Mouse (Mus musculus): Measurements from ENCODE around the gene Cldn19.

Gene Cldn19

DNA sequence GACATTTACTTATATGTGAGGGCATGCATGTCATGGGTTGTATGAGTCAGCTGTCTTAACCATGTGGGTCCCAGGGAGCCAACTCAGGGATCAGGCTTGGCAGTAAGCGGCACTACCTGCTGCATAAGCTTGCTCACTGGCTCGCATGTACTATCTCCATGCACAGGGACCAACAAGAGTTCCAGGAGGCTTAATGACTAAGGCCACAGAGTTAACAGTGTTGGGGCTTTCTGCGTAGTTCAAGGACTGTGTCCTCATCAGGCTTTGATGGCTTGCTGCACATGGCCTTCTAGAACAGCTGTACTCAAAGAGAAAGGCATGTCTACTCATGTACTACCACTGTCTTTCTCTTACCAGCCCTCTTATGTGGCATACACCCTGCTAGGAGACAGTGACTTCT is 45.5 kb downstream of the Cldn19 start:
- in situ Hi-C loops (cut with MboI), result no loop called here

DNA sequence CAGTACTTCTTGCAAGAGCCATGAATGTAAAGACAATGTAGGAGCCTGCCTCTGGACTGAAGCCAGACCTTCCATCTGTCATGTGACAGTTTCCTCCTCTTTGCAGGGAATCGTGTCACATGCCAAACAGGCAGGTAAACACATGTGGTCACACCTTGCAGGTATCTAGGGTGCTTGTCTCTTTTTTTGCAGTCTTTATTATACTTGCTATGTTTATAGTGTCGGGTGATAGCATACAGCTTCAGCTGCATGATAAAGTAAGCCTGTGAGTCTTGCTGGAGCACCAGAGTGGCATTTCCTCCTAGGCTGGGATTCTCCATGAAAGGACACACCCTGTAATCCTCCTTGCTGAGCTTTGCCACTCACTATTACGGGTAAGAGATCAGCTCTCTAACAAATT is 46.6 kb downstream of the Cldn19 start:
- in situ Hi-C loops (cut with MboI), result no loop called here

DNA sequence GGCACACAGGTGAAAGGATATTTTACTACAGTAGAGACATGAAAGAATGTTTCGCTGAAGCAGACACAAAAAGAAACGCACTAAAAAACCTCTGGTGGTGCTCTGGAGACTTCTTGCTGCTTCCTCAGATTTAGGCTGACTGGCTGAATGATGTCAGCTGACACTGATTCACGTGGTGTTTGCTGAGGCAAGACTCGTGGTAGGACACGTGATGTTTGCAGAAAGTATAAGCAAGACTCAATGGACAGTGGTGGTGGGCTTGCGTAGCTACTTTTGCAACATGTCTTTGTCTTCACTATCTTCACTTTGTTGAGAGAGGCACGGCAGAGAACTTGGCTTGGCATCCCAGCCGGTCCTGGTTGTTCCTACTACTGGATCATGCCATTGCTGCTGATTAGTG is 48.1 kb downstream of the Cldn19 start:
- in situ Hi-C loops (cut with MboI), result no loop called here

DNA sequence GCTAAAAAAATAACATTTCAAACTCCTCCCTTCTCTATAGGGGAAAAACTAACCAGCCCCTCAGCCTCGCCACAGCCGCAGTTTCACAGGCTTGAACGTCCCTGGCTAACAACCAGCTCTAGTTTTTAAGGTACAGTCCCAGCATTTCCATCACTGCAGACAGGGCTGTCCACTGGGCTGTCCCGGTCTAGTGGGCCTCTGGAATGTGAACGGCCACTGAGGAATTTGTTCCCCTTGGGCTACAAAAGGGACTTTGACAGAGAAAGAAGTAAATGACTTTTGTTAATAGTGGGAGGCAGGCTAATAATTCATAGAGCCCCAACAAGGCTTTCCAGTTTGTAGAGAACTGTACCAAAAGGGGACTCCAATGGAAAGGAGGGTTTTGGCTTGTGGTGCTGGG is 50.2 kb downstream of the Cldn19 start:
- in situ Hi-C loops (cut with MboI), result no loop called here
